Mouse (Mus musculus) kidney, embryonic 14.5 days (tissue): ENCODE results near the gene Ppp1r9a. TPM values are rescaled to one million over a fixed set of nuclear protein-coding genes. Genes with fewer than 3 reads are reported as not detected.
A peak's percentile ranks its signal among the peaks of the same experiment; 100 is the strongest.

Experiments used
- ATAC-seq: fragments of 200-750 bp; cut with Nextera tagmentation; 2 replicates; pipeline ENCODE4 v1.8.0; 2017; ENCODE audit warnings: moderate number of reproducible peaks, mild to moderate bottlenecking, moderate TSS enrichment, moderate library complexity; ENCODE audit not compliant: low FRiP score, low TSS enrichment
- H3K27ac ChIP-seq: fragments of 300-500 bp; sonication (generic); 2 replicates; pipeline ENCODE4 v1.5.1; 2014; ENCODE audit warnings: low read depth, mild to moderate bottlenecking, low read length, moderate library complexity, mixed read lengths
- H3K27me3 ChIP-seq: fragments of 300-500 bp; sonication (generic); 2 replicates; pipeline ENCODE4 v1.6.1; 2014; ENCODE audit warnings: mild to moderate bottlenecking, low read length; ENCODE audit not compliant: control insufficient read depth, insufficient read depth
- H3K36me3 ChIP-seq: fragments of 300-500 bp; sonication (generic); 2 replicates; pipeline ENCODE4 v1.6.1; 2014; ENCODE audit warnings: low read length, mixed read lengths; ENCODE audit not compliant: control insufficient read depth, insufficient read depth
- H3K4me1 ChIP-seq: fragments of 300-500 bp; sonication (generic); 2 replicates; pipeline ENCODE4 v1.6.1; 2014; ENCODE audit warnings: low read length, mixed read lengths; ENCODE audit not compliant: control insufficient read depth, insufficient read depth
- H3K4me2 ChIP-seq: fragments of 300-500 bp; sonication (generic); replicated peaks from 2 replicates; pipeline ENCODE4 v1.6.1; 2014; ENCODE audit warnings: low read depth, mild to moderate bottlenecking, low read length
- H3K4me3 ChIP-seq: fragments of 300-500 bp; sonication (generic); 2 replicates; pipeline ENCODE4 v1.5.1; 2014; ENCODE audit warnings: mild to moderate bottlenecking, low read length
- H3K9ac ChIP-seq: fragments of 300-500 bp; sonication (generic); 2 replicates; pipeline ENCODE4 v1.6.1; 2014; ENCODE audit warnings: low read depth, mild to moderate bottlenecking, low read length, moderate library complexity
- H3K9me3 ChIP-seq: fragments of 300-500 bp; sonication (generic); 2 replicates; pipeline ENCODE4 v1.6.1; 2016; ENCODE audit warnings: low read length; ENCODE audit not compliant: control insufficient read depth
- WGBS: fragments of 180-500 bp; shearing (Covaris S2); extraction: QIAGEN DNeasy Blood & Tissue Kit; methylation state at CpG from one replicate; pipeline ENCODE4 v1.1.7; 2014; 5-methylcytosine and 5-hydroxymethylcytosine counted together
- polyA plus RNA-seq: library from polyadenylated mRNA; unstranded; fragments of >200 nt; fragmentation: Nextera tagmentation; extraction: Ambion mirVana; gene quantifications from 2 replicates; pipeline ENCODE4 v1.2.1, GENCODE M21; 2014

Ppp1r9a gene
- polyA plus RNA-seq, 1 experiment from 2014 or later, result 28.8 TPM

DNA sequence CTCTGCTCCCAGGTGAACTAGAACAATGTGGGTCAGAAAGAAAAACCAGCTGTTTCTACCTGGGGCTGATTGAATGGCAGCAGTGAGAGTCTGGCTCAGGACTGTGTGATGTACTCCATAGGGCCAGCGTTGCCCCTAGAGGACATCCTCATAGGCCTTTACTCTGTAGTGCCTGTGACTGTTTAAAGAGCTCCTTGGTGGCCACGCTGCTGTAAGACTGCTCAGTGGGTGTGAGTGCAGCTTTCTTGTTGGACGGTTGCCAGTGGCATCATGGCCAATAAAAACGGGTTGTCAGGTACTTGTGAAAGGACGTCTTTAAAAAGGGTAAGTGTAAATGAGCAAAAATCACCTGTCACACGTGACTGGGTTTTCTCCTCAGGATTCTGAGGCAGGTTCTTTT, 70.1 kb downstream of the Ppp1r9a start:
- Histone ChIP-seq H3K4me2 (no peak overlapping the region), H3K36me3 (no peaks in the 10 kb centered on the region), H3K4me3 (no peak overlapping the region), H3K9ac (no peak overlapping the region), H3K9me3 (no peaks in the 10 kb centered on the region), H3K4me1 (no peaks in the 10 kb centered on the region), H3K27ac (no peak overlapping the region), H3K27me3 (no peaks in the 10 kb centered on the region)
- ATAC-seq, result 0 out of 2 replicates have a peak, but pooled peaks have one; percentile 71
- WGBS, result 24% methylated on average over 6 of the region's 6 CpGs

DNA sequence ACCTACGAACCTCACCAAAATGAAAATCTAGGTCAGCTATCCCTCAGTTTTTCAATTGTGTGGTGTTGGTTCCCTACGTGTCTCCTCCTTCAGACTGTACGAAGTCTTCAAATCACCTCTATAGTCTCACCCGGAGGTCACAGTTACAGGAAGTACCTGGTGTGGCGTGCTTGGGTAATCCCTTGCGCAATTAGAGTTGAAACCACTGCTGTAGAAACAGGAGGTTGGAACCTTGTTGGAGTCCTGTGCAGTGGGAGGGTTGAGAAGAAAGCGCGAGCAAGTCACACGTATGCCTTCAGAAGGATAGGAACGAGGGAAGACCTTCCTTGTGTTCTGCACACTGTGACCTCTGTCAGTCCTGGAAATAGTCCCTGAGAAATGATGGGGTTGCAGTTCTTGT, 70.6 kb downstream of the Ppp1r9a start:
- no peak overlapping the region for H3K4me2 ChIP-seq
- H3K27ac ChIP-seq, result no peak overlapping the region
- no peaks in the 10 kb centered on the region for H3K27me3 ChIP-seq
- no peak for ATAC-seq
- H3K9me3 ChIP-seq, result no peaks in the 10 kb centered on the region
- no peak overlapping the region for H3K9ac ChIP-seq
- H3K4me1 ChIP-seq, result no peaks in the 10 kb centered on the region
- H3K36me3 ChIP-seq, result no peaks in the 10 kb centered on the region
- WGBS, result 80% methylated on average over 10 of the region's 10 CpGs
- no peak overlapping the region for H3K4me3 ChIP-seq

DNA sequence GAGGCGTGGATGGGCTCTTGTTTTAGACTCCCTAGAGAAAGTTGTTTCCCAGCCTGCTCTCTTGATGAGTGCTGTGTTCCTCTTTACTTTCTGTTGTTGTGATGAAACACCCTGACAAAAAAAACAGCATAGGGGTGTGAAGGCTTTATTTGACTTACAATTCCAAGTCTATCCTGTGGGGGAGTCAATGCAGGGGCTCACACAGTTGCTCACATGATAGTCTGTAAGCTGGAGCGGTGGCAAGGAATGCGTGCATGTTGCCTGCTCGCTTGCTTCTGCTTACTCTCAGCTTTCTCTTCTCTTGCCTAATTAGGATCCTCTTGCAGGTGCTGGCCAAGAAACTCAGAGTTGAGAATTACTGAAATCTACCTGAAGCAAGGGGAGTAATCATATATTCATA, 74.8 kb downstream of the Ppp1r9a start:
- H3K4me1 ChIP-seq, result no peaks in the 10 kb centered on the region
- H3K27me3 ChIP-seq, result no peaks in the 10 kb centered on the region
- 85% methylated on average over 4 of the region's 4 CpGs for WGBS
- no peak for ATAC-seq
- H3K4me3 ChIP-seq, result no peak overlapping the region
- no peak overlapping the region for H3K27ac ChIP-seq
- no peaks in the 10 kb centered on the region for H3K36me3 ChIP-seq
- H3K9ac ChIP-seq, result no peak overlapping the region
- H3K4me2 ChIP-seq, result no peak overlapping the region
- no peaks in the 10 kb centered on the region for H3K9me3 ChIP-seq

DNA sequence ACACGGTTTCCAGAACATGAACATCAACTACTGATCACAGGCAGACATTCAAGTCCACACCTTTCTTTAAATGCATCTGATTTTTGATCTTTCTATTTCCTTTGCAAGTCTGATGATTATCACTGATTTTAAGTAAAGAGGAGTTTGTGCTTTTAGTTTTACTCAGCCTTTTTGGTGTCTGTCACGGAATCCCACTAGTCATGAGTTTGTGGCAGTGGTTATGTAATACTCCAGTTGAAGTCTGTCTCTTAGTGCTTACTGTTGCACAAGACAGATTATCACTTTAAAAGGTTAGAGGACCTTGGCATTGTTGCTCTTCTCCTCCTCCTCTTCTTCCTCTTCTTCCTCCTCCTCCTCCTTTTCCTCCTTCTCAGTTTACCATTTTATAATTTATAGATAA, 75.5 kb downstream of the Ppp1r9a start:
- 85% methylated on average over 2 of the region's 2 CpGs for WGBS
- no peaks in the 10 kb centered on the region for H3K36me3 ChIP-seq
- H3K4me2 ChIP-seq, result no peak overlapping the region
- H3K9me3 ChIP-seq, result no peaks in the 10 kb centered on the region
- no peak overlapping the region for H3K9ac ChIP-seq
- H3K4me1 ChIP-seq, result no peaks in the 10 kb centered on the region
- H3K4me3 ChIP-seq, result no peak overlapping the region
- ATAC-seq, result no peak
- H3K27ac ChIP-seq, result no peak overlapping the region
- no peaks in the 10 kb centered on the region for H3K27me3 ChIP-seq

DNA sequence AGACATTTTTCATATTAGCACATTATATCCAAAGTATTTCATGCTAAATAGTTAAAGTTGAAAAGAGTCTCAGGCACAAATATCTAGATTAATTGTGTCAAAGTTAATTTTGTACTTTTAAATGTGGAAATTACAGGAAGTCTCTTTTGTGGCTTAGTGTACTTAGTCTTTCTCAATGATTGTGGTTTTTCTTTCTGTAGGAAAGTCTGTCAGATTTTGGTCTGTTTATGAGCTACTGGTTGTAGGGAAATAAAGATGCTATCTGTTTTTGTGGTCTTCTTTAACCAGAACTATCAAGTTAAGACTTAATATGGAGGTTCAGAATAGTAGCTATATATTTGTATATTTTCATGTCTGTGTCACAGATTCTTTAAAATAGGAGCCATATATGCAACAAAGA, 76.2 kb downstream of the Ppp1r9a start:
- no peak overlapping the region for H3K4me2 ChIP-seq
- H3K36me3 ChIP-seq, result no peaks in the 10 kb centered on the region
- H3K4me1 ChIP-seq, result no peaks in the 10 kb centered on the region
- H3K27ac ChIP-seq, result no peak overlapping the region
- no peaks in the 10 kb centered on the region for H3K27me3 ChIP-seq
- H3K4me3 ChIP-seq, result no peak overlapping the region
- ATAC-seq, result no peak
- H3K9me3 ChIP-seq, result no peaks in the 10 kb centered on the region
- no peak overlapping the region for H3K9ac ChIP-seq

DNA sequence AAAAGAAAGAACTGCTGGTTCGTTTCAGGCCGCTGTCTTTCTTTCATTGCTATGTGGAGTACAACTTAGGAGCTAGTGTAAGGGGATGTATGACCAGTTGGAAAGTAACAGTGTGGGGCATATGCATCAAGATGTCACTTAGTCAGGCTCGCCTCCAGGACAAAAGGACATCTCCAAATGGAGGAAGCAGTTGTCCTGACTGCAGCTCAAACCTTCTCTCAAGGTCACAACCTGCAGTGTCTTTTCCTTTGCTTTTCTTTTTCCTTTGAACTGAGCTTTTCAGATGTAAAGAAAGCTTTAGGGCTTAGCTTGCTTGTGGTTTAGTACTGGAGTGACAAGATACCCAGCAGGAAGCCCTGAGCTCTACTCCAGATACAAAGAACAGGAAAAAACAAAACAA, 77.4 kb downstream of the Ppp1r9a start:
- Histone ChIP-seq H3K9ac (no peak overlapping the region), H3K27ac (no peak overlapping the region), H3K4me1 (no peaks in the 10 kb centered on the region), H3K4me2 (no peak overlapping the region), H3K9me3 (no peaks in the 10 kb centered on the region), H3K4me3 (no peak overlapping the region), H3K27me3 (no peaks in the 10 kb centered on the region), H3K36me3 (no peaks in the 10 kb centered on the region)
- ATAC-seq, result no peak
- 77% methylated on average over 3 of the region's 3 CpGs for WGBS

DNA sequence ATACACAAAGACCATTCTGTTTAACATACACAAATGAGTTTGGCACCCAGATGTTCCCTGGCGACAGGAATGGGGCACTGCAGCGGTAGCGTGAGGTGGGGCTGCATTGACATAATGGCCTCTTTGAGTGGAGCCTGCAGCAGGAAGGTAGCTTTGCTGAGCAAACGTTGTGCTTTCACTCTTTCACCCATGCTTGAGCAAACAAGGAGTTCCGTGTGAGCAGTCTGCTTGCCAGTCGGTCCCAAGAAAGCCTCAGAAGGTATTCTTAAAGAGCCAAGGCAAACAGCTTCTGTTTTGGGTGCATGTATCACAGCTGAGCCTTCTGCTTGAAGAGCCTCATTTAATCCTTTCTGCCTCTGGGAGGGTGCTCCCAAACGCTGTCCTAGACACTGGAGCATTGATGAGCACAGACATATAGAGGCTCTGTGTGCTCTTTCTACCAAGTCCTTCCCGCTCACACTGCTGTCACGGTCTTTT, 80.0 kb downstream of the Ppp1r9a start:
- H3K27ac ChIP-seq, result no peak overlapping the region
- no peaks in the 10 kb centered on the region for H3K27me3 ChIP-seq
- no peak overlapping the region for H3K4me2 ChIP-seq
- no peak overlapping the region for H3K9ac ChIP-seq
- ATAC-seq, result peak; percentile 35; the same call in 1 of the 2 replicates
- no peak overlapping the region for H3K4me3 ChIP-seq
- H3K9me3 ChIP-seq, result 0 out of 2 replicates have a peak, but pooled peaks cover 2% of the 10 kb centered on the region
- 54% methylated on average over 9 of the region's 9 CpGs for WGBS
- no peaks in the 10 kb centered on the region for H3K4me1 ChIP-seq
- H3K36me3 ChIP-seq, result no peaks in the 10 kb centered on the region

DNA sequence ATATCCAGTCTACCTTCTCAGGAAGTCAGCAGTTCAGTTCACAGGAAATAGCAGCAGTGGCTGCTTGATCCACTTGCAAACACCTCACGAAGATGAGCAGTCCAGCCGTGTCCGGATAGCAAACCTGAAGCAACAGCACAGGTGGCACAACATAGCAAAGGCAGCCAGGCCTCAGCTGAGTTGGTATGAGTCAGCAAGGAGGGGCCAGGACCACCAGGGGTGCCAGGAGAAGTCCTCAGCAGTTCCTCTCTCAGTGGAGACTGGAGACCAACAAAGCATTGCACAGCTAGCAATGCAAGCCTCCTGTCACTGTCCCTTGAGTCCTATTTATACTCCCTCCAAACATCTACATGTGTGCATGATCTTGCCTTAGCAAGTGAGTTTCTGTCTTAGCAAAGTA, 83.0 kb downstream of the Ppp1r9a start:
- Histone ChIP-seq H3K27ac (no peak overlapping the region), H3K27me3 (no peaks in the 10 kb centered on the region), H3K4me3 (no peak overlapping the region), H3K4me1 (no peaks in the 10 kb centered on the region), H3K36me3 (no peaks in the 10 kb centered on the region), H3K9me3 (0 out of 2 replicates have a peak, but pooled peaks cover 2% of the 10 kb centered on the region), H3K4me2 (no peak overlapping the region), H3K9ac (no peak overlapping the region)
- 86% methylated on average over 3 of the region's 3 CpGs for WGBS
- ATAC-seq, result no peak

DNA sequence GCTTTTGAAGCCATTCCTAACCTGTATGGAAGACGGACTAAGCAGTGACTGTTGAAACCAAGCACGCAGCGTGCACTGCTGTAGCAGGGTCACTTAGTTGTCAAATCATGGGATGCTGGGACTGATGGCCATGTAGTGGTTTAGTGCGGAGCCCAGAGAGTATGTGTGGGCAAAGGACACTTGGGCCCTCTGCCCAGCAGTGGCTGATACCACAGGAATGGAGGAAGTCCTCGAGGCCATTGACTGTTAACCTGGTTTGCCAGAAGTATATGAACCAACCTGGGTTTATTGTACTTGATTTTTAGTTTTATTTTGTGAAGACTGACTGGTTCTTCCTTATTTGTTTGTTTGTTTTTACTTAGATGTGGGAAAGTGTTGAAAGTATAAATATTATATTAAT, 84.4 kb downstream of the Ppp1r9a start:
- Histone ChIP-seq H3K27ac (no peak overlapping the region), H3K9ac (no peak overlapping the region), H3K4me1 (no peaks in the 10 kb centered on the region), H3K27me3 (no peaks in the 10 kb centered on the region), H3K36me3 (no peaks in the 10 kb centered on the region), H3K4me3 (no peak overlapping the region), H3K4me2 (no peak overlapping the region), H3K9me3 (0 out of 2 replicates have a peak, but pooled peaks cover 2% of the 10 kb centered on the region)
- no peak for ATAC-seq
- 96% methylated on average over 5 of the region's 5 CpGs for whole genome bisulfite sequencing
